Mouse (Mus musculus) lung, postnatal 14 days (tissue): Measurements from ENCODE around the gene Prss35.

Experiments
- DNase-seq: peaks from one replicate; pipeline ENCODE4 v3.0.0; 2021

Gene Prss35

GRCm38 (mm10) chr9:86742959-86743911, at the start of gene Prss35:
Gene Prss35, plus strand, starts transcription at chr9:86743649.
- DNase-seq, result peak; percentile 19

- no peak for DNase-seq
These were observed 49.5 kb upstream of the Prss35 start for GRCm38 (mm10) chr9:86693935-86694334.

DNA sequence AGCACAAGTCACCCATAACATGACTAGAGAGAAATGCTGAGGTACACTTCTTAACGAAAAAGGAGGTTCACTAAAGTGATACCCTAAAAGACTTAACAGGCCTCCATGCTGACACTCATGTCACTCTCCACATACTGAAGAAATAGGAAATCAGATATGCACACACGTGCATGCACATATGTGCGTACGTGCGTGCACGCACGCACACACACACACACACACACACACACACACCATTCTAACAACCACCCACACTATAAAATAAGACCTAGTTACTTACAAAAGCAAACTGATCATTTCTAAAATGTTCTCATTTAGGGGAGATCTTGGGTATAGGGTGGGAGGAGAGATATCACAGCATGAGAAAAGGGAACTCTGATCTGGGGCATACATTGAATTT, 48.8 kb upstream of the Prss35 start:
- no peak for DNase-seq

GRCm38 (mm10) chr9:86695199-86695817, 48.1 kb upstream of the Prss35 start:
- peak; percentile 31 for DNase-seq

GRCm38 (mm10) chr9:86695818-86696261, 47.6 kb upstream of the Prss35 start, which contains the start of gene Me1:
Gene Me1, minus strand, starts transcription at chr9:86695953.
- peak; percentile 45 for DNase-seq

- no peak for DNase-seq
These were observed 42.2 kb upstream of the Prss35 start for GRCm38 (mm10) chr9:86701264-86701663.

DNA sequence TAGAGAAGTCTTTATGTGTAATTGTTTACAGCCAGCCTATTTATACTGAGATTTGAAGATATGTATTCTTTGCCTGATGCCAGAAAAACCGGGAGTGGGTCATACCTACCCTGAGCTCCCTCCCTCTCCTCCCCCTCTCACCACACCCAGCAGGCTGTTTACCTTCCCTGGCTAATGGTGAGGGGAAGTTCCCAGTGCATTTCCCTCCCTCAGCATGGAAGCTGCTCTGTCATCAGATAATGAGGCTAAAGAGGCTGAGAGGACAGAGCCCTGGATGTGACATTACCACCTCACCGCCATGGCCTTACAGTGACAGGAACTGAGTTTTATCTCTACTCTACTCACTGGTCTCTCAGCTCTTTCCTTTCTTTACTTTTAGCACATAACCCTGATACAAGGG, 41.6 kb upstream of the Prss35 start:
- DNase-seq, result no peak

DNA sequence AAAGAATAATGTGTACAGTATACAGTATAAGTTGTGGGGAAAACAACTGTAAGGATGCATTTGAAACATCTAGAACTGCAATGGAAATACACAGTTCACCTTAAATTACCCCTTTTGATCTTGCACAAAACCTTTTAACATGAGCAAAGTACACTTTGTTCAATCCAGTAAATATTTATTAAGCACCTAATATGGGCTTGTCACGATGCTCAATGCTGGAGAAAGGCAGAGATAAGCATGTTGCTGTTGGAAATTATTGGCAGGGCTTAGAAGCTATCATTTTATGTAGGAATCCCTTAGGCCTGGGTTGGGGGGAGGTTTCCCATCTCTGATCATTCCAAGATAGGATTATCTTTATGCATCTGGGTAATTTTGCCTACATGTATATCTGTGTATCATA, 36.0 kb upstream of the Prss35 start:
- no peak for DNase-seq

- DNase-seq, result no peak
These were observed 34.5 kb upstream of the Prss35 start for GRCm38 (mm10) chr9:86708921-86709320.

- no peak for DNase-seq
These were observed 33.3 kb upstream of the Prss35 start for GRCm38 (mm10) chr9:86710091-86710634.

DNA sequence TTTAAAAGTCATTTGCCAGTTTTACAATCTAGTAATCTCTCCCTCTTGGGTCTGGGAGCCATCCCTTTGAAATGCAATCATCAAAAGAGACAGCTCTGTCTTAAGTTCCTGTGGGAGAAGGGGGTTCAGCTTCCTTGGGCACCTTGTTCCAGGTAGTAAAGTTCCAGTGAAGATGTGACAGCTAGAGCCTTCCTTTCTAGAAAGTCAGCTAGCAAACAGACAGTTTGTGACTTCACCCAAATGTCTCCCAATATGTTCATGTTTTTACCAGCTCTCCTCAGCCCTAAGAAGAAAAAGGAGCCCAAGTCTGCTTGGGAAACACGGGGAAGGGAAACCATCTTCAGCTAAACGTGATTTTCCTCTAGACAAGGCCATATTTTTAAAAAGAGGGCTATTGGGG, 30.8 kb upstream of the Prss35 start:
- no peak for DNase-seq

DNA sequence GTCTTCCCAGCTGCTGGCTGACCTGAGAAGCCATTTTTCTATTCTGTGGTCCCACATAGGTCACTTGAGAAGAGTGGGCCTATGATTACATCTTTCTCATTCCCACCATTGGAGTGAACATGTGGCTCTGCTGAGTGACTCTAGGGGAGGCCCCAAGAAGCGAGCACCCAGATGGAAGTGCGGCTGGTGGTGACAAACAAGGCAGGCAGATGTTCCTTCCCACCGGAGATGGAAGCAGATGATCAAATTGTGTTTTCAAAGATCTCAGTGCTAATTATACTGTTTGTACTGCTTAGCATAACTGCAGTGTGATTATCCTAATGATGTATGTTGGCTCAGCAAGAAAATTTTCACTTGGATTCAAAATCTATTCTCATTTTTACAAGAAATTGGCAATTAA, 29.4 kb upstream of the Prss35 start:
- no peak for DNase-seq

GRCm38 (mm10) chr9:86716540-86716939, 26.9 kb upstream of the Prss35 start:
- no peak for DNase-seq

GRCm38 (mm10) chr9:86717119-86717518, 26.3 kb upstream of the Prss35 start:
- DNase-seq, result no peak

- no peak for DNase-seq
These were observed 23.2 kb upstream of the Prss35 start for GRCm38 (mm10) chr9:86720227-86720626.

DNA sequence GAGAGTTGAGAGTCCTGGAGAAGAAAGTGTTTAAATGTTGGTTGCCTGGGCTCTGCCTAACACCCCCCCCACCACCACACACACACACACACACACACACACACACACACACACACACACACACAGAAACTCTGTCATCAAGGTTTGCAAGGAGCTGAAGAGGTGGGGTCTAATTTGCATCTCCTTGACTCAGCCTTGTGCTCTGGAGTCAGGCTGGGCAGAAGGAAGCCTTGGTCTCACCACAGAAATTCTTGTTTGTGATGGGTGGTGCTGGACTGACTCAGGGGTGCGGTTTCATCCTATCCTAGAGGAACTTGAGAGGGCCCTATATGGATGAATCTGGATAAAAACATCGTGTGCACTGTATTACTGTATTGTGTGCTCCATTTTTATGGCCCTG, 22.7 kb upstream of the Prss35 start:
- DNase-seq, result no peak

GRCm38 (mm10) chr9:86725066-86725465, 18.4 kb upstream of the Prss35 start:
- DNase-seq, result no peak

DNA sequence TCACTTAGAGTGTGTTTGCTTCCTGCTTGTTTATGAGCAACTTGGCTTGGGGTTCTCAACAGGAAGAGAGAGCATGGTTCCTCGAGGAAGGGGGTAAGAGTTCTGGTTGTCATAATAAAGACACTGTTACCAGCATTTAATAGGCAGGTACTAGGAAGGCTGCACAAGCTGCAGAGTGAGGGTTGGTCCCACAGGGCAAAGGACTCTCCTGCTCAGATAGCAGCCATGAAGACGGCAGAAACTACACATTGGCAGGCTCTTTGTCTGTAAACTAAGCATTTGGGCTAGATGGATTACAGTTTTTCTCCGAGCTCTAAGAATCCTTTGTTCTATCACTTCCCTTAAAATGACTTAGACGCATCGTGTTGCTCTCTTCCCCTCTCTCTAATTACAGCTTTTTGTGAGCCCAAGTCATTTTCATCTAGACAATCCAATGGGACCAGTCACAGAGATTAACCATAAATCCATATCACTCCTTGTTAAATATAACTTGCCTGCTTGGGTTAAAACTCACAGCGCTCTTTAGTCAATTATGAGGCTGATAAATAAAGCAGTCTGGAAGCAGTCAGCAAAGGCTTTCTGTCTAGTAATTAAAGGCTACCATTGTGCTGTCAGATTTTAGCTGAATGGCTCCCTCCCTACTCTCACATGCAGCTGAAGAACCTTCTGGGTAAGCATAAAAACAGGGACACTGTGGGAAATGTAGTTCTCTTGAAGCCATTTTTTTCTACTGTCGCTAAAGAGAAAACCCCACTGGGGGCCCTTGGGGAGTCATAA, 17.7 kb upstream of the Prss35 start:
- no peak for DNase-seq

DNA sequence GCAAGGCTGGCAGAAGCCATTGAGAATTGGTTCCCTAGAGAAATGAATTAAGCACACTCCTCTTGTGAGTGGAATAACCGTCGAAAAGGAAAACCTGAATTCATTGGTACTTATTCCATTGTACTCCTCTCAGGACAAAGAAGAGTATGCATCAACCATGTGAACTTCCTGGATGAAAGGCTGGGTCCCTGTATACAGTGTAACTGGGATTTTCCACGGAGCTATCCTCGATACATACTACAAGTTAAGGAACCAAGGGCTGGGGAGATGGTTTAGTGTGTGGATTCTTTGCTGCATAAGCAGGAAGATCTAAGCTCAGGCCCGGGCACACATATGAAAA, 17.1 kb upstream of the Prss35 start:
- DNase-seq, result no peak

DNA sequence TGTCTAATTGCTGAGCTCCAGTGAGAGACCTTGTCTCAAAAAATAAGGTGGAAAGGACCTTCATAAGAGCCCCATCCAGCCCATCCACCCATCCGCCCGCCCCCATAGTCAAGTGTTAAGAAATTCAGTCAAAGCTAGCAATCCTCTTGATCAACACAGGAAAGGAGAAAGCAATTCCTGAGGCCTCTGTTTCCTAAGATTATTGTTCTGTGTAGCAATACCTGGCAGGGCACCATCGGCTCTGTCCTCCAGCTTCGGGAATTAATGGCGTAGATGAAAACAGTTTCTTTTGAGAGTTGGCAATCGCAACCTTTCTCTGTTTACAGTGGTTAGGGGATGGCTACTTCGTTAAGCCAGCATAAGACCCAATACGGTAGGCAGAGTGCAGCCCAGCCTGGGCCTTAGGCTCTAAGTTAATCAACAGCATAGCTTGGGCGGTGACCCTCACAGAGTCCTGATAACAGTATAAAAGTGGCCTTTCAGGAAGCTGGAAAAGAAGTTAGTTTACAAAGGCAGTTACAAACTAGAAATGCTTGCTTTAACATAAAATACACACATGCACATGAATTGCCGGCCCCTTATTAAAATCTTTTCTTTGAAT, 15.1 kb upstream of the Prss35 start:
- DNase-seq, result peak; percentile 27

GRCm38 (mm10) chr9:86729084-86729483, 14.4 kb upstream of the Prss35 start:
- DNase-seq, result no peak

DNA sequence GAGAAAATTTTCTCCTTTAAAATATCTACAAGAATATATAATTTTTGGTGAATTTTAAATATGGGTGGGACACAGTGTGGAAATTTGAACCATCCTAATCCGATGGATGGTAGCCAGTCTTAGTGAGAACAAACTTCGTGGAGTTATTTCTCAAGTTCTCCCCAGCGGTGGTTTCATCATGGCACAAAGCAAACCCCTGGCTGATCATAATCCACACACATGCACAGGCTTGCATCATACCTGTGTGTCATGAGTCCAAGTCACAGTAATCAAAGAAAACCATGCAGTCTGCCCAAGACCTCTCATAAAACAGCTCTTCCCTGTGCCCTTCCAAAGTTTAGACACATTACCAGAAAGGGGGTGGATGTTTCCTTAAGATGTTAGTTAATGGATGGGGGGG, 13.6 kb upstream of the Prss35 start:
- no peak for DNase-seq

- no peak for DNase-seq
These were observed 9.1 kb upstream of the Prss35 start for GRCm38 (mm10) chr9:86734357-86734756.
